Mouse (Mus musculus) cerebellum, adult 9-10 months (tissue): Measurements from ENCODE around the gene Zmynd15.
A peak's percentile ranks its signal among the peaks of the same experiment; 100 is the strongest.
"Not testable (repeated sequence)": the region's sequence is repeated elsewhere in the genome, so short reads cannot be mapped to it uniquely, and the experiment has no call there.

Experiments used
- DNase-seq: peaks from one replicate; pipeline ENCODE4 v3.0.0; 2022

Gene Zmynd15

DNA sequence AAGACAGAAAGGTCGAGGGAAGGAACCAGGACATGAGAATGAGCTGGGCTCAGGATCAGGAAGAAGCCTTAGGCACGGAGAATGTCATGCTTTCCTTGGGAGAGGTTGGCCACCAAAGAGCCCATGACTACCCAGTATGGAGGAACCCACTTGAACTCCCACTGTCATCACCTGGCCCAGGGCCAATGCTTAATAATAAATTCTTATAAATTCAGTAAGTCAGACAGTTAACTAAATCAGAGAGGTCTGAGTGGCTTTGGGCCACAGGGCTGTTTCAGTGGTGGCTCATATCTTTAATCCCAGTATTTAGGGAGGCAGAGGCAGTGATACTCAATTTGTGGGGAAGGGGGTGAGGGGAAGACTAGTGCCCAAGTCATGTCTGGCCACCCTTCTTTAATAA, 8.3 kb upstream of the Zmynd15 start:
- peak; percentile 66 for DNase-seq

DNA sequence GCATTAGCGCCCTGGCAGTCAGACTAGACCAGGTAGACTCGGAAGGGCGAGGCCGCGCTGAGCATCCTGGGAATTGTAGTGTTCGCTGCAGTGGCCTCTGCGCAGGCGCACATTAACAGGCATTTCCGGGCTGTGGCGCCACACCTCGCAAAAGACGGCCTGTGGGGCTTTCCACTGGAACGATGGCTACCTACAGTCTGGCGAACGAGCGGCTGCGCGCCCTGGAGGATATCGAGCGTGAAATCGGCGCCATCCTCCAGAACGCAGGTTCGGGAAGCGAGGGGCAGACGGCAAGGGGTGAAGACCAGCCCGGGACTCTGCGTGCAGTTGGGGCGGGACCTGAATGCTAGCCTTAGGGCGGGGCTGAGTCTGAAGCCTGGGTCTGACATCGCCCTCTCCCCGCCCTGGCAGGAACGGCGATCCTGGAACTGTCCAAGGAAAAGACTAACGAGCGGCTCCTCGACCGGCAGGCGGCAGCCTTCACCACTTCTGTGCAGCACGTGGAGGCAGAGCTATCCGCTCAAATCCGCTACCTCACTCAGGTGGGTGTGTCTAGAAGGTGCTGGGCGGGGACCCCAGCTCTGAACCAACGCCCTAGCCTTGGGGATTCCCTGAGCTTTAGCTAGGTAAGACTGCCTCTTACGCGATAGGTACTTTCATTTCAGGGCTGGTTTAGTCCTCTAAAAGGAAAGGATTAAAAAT, 7.3 kb upstream of the Zmynd15 start, which contains the start of gene Med11:
TSS of gene Med11 (plus strand) at position 123 of the 702 bp plus-strand sequence.
- DNase-seq, result peak; percentile 98

DNA sequence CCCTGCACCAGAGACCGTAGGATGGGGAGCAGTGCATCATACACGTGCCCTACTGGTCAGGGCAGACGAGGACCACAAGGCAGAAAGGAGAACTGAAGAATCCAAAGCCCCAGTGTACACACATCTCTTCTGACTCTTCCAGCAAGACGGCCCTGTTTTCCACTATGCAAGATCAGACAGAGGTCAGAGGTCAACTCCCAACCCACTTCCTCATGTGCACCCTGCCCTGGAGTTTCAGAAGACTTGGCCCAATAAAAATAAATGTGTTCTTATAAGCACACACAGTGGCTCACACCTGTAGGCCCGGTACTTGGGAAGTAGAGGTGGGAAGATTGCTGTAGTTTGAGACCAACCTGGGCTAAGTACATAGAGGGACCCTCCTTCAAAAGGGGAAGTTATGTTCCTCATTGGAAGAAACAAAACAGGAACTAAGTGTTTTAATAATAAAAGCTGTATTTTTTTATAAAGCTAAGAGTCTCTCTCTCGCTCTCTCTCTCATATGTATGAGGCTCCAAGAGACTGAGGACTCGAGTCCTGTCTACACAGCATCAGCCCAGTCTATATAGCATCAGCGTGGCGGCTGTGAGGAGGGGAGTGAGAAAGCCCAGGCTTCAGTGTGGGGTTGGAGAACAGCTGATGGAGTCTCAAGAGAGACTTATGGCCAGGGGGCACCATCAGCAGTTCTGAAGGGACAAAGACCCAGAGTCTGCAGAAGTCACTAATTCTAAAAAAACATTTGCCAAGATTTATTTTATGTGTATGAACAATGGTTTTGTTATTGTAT, 5.8 kb upstream of the Zmynd15 start:
- peak; percentile 36 for DNase-seq

DNA sequence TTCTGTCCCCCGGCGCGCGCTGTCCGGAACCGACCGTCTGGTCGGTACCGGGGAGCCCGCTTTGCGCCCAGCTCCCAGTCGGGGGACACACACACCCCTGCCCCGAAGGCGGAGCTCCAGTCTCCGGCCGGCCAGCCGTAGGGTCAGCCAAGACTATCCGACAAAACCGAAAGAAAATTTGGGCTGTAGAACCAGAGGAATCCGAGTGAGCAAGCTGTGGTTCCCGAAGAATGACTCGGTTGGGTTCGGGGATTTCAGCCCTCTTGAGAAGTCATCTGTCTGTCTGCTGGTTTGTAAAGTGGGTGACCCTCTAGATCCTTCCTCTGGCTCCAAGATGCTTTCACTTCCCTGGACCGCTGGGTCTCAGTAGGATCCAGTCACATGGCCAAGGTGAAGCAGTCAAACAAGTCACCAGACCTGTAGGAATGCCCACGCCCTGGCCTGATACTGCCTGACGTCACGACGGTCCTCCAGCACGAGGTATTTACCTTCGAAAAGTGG, 418 bp downstream of the Zmynd15 start, which contains the start of gene Cxcl16:
TSS of gene Cxcl16 (minus strand) at position 384 of the 501 bp plus-strand sequence.
- no peak for DNase-seq

DNA sequence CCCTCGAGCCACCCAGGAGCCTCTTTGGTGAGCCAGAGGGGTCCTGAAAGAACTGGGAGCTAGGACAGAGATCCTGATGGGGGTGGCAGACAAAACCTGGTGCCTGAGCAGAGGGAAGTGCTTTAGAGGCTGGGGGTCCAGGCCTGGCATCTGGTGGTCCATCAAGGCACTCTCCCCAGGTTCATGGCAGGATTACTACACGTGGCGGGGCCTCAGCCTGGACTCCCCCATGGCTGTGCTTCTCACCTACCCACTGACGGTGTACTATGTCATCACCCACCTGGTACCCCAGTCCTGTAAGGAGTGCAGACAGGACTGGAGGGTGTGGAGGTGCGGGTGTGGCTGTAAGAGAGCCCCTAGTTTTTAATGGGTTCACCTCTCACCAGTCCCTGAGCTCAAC, 4.7 kb downstream of the Zmynd15 start:
- no peak for DNase-seq

DNA sequence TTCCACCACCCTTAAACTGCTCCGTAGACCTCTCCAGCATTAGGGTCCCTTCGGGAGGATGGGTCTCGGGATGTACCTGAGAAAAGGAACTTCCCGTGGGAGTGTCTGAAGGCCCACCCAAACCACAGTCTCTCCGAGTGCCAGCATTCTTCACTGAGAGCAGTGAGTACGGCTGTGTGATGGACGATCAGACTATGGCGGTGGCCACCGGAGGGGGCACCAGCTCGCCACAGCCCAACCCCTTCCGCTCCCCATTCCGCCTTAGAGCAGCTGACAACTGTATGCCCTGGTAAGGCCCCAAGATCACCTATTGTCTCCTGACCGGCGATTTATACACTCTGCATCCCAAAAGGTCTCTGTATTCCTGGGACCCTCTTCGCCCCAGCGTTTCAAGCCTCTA, 6.0 kb downstream of the Zmynd15 start:
- no peak for DNase-seq

DNA sequence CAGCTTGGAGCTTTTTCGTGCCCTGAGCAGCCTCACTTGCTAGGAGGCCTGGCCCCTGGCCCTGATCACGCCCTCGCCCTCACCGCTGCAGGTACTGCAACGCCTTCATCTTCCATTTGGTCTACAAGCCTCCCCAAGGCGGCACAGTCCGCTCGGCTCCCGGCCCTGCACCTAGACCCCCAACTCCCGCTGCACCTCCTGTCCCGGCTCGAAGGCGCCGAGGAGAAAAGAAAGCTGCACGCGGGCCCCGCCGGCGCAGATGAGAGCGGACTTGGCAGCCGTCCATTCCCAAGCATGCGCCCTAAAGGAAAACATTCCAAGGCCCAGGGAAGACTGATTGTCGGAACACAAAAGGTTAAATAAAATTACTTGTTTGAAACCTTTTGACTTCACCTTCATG, 6.6 kb downstream of the Zmynd15 start:
- DNase-seq, result no peak

DNA sequence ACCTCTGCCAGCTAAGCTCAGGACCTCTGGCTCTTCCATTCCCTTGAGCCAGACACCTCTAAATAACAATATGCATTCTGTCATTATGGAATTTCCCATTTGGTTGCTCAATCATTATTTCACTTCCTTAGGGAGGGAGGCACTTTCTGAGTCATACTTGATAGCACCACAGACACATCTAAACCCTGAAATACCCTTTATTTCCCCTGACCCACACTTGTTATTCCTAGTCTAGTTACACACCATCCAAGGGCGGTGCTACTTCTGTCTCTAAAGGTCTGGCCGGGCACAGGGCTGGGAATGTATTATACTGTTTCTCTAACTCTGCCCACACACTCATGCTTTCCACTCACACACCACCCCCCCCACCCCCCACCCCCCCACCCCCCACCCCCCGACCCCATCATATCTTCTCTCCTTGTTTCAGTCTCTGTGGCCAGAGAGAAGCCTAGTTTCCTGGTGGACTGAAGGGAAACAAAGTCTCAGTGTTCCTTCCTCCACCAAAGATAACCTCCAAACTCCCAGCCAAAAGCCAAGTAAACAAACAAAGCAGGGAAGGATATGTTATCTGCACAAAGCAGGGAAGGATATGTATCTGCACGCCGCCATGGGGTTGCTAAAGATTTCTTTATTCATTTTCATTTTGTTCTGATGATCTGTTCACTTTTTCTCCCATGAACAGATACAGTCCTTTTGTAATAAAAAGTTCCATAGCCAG, 8.8 kb downstream of the Zmynd15 start:
- no peak for DNase-seq

DNA sequence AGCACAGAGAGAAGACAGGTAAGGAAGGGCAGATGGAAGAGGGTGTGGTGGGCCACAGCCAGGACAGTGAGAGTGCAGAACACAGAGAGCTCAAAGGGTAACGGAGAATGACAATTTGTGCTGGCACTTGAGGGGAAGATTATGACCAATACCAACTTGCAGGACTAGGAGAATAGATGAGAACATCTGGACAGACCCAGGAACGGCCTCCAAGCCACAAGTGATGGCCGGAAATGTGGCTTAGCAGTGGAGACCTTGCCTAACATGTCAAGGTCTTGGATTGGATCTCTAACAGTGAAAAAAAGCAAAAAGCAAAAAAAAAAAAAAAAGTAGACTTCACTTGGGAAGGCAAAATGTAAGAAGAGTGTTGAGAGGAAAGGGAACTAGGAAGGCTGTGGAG, 10.5 kb downstream of the Zmynd15 start:
- no peak for DNase-seq

DNA sequence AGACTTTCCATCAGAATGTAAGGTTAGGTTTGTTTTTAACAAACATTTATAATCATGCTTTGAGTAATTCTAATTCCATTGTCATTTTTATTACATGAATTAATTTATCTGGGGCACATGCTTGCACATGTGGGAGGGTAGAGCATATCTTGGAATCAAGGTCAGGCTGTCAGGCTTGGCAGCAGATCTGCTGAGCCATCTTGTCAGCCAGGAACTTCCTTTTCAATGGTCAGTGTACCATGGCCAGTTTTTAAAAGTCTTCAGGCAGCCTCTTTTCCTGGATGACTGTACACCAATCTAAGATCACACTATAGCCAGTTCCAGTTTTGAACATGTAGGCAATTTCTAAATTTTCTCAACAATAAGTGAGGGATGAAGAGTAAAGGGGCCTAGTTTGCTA, 13.5 kb downstream of the Zmynd15 start:
- no peak for DNase-seq

DNA sequence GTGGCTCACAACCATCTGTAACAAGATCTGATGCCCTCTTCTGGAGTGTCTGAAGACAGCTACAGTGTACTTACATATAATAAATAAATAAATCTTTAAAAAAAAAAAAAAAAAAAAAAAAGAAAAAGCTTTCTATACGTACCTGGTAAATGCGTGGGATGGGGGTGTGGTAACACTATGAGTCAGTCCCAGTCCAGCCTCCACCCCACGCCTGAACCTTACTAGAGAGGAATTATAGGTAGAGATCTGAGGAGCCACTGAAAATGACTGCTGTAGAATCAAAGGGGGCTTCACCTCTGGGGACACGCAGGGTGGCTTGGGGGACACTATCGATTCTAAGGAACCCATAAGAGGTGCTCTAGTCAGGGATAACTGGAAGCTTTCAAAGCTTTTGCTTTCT, 14.1 kb downstream of the Zmynd15 start:
- DNase-seq, result not testable (repeated sequence)

DNA sequence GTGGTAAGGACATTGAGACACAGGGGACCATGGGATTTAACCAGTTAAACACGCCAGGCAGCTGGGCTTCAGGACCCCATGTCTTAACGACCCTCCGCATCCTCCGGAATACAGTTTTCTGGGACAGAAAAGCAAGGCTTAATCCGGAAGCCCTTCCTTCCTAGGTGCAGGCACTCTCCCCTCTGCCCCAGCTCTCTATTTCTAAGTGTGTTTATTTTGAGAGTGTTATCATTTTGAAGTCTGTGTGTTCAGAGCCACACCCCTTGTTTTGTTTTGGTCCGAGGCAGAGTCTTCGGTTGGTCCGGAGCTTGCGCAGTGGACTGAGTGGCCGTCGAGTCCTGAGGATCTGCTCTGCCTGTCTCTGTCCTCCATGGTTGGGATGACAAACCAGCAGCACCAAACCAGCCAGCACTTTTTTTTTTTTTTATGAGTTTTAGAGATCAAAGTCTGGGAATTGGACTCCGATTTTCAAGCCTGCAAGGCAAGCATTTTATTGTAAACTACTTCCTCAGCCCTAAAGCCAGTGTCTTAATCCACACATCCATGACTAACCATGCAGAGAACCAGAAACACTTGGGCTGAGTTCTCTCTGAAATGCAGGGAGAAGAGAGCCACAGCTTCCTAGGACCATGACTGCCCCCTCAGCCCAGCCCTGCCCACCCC, 15.8 kb downstream of the Zmynd15 start:
- no peak for DNase-seq

DNA sequence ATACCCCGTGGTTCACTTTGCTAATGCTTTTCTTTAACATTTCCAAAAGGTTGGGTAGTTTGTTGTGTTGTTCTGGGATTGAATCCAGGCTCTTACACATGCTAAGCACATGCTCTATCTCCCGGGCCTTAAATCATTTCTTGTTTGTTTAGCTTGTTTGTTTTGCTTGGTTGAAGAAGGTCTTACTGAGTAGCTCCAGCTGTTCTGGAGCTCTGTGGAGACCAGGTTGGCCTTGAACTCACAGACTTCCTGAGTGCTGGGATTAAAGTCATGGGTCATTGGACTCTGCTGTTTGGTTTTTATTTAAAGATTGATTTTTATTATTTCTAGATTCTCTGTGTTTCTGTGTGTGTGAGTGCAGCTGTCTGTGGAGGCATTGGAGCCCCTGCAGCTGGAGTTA, 26.3 kb downstream of the Zmynd15 start:
- DNase-seq, result no peak

DNA sequence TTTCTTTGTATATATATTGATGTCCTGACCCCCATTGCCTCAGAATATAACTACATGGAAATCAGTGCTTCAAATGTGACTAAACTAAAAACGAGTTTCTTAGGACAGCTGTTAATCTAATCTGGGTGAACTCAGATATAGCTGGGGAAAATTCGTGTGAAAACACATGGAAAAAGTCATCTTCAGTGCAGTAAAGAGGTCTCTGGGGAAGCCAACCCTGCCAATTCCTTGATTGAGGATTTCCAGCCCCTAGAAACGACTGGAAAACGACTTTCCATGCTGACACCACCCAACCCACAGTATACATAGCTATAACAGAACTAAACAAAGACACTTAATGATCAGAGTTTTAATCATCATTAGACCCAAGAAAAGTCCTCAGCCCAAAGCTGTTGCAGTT, 28.6 kb downstream of the Zmynd15 start:
- DNase-seq, result no peak

DNA sequence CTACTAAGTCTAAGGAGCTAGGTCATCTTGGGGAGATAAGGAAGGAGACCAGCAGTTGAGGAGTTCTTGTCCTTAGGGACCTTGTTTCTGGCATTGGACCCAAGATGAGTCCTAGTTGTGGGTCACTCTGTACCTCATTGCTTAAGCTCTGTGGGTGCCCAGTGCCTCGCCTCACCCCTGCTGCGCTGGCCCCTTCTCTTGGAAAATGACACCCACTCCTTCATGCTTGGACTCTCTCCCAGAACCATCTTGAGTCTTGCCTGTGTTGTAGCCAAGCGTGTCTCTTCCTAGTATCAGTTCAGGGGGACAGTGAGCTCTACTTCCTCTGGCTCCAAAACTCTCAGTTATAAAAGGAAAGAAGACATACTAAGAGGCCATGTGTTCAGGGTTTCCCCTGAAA, 29.9 kb downstream of the Zmynd15 start:
- DNase-seq, result no peak

DNA sequence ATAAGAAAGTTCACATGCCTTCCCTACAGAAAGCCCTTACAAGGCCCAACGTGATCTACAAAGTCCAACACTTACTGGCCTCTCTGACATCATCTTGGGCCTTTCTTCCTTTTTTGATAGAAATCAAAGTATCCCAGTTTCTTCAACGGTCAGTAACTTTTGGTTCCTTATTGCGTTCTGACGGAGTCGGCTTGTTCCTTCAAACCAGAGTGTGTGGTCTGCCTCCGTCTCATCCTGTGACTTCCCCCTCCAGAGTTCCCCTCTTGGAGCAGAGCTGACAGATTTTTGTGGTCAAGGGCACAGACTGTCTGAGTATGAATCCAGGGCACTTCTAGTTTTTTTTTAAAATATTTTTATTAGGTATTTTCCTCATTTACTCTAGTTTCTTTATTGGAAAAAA, 30.5 kb downstream of the Zmynd15 start:
- no peak for DNase-seq

DNA sequence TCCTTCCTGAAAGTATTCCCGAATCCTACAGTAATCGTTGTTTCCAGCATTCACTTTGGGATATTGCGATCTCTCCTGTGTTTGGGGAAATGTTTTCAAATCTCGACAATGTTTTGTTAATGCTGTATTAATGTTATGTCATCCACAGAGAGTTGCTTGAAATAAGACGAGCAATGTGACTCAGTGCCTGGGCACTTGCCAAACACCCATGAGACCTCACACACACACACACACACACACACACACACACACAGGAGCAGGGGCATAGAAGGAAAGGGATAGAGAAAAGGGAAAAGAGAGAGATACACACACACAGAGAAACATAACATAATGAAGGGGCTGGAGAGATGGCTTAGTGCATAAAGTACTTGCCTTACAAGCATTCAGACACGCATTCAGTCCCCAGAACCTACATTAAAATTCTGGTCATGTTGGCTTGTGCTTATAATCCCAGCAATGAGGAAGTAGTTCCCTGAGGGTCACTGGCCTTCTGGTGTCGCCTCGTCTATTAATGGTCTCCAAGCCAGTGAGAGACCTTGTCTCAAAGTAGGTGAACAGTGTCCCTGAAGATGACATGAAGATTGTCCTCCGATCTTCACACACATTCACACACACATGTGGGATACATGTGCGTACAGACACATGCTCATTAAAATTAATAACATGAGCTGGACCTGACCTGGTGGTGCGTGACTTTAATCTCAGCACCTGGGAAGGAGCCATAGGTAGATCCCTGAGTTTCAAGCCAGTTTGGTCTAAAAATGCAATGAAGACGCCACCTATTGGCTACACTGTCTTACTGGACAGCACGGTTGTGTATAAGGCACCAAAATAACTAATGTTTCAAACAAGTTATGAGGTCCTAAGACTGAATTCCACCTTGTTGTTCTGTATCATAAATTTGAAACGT, 40.6 kb downstream of the Zmynd15 start:
- DNase-seq, result peak; percentile 14

DNA sequence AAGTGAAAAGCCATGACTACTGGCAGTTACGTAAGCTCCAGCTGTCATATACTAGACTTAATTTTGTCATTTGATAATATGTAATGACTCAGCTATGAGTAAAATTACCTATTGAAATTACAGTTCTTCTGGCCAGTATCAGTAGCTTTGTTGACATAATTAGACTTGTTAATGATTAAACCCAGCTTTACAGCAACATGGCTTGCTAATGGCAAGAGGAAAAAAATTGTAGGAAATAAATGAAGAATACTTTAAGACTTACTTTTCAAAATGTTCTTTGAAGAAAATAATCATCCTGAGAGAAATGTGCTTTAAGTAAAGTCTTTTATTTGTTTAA, 41.2 kb downstream of the Zmynd15 start:
- DNase-seq, result no peak

DNA sequence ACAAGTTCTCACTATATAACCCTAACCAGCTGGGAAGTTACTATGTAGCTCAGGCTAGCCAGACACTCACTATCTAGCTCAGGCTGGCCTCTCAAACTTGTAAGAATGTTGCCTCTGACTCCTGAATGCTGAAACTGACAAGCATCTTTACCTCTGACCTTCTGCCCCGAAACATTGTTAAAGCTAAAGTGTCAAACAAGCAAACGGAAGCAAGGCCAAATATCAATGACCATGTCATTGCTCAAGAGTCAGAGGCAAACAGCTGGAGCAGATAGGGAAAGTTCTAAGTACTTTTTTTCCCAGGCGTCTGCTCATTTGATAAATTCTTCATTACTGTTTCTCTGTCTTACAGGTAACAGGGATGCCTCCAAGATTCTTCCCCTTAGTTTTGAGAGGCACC, 42.8 kb downstream of the Zmynd15 start:
- no peak for DNase-seq

DNA sequence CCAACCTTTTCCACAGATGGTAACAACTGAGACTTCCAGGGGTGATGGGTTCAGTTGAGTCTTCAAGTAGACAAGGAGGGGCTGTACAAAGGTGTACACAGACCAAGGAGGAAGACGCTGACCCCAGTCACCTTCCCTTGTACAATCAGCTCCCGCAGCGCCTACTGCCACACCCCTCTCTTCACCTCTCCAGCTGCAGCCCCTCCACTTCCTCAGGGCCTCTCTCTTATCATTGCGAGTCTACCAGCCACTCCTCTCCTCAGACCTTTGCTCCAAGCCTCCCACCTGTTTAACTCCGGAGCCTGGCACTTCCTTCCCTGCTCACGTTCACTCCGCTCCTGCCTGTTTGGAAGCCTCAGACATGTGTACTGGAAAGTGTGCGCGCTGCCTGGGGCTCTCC, 45.7 kb downstream of the Zmynd15 start, which contains the start of gene Tm4sf5:
TSS of gene Tm4sf5 (plus strand) at position 275 of the 400 bp plus-strand sequence.
- no peak for DNase-seq

DNA sequence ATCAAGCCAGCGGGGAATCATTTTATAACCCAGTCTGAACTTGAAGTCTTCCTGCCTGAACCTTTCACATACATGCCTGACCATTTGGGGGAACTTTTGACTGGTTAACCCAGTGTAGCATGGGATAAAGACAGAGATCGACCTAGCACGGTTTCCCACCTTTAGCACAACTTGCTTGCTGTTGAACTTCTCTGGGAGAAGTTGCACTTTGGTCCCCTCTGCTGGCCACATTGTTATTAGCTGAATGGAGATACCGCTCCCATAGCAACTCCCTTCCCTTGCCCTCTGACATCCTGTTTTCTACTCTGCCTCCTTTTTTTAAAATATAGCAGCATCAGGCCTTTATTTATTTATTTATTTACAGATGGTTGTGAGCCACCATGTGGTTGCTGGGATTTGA, 47.2 kb downstream of the Zmynd15 start:
- peak; percentile 22 for DNase-seq

DNA sequence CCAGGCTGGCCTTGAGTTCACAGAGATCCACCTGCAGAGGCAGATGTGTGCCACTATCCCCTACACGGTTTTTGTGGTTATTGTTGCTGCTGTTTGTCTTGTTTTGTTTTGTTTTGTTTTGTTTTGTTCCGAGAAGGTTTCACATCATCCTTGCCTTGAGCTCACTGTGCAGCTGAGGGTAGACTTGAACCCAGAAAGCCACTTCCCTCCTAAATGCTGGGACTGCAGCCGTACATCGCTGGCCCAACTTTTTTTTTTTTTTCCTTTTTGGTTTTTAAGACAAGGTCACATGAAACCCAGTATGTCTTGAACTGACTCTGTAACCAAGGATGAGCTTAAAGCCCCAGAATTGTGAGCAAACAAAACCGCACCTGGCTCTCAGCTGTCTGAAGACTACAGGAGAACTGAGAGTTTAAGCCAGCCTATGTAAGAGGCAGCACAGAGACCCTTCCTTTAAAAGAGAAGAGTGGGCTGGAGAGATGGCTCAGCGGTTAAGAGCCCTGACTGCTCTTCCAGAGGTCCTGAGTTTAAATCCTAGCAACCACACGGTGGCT, 47.8 kb downstream of the Zmynd15 start:
- no peak for DNase-seq
